Mouse (Mus musculus): ENCODE data around the gene Stat3. TPM values are rescaled to one million over a fixed set of nuclear protein-coding genes. Genes with fewer than 3 reads are reported as not detected.

Stat3 gene
- polyA plus RNA-seq, 1 experiment: 0.96 TPM

DNA sequence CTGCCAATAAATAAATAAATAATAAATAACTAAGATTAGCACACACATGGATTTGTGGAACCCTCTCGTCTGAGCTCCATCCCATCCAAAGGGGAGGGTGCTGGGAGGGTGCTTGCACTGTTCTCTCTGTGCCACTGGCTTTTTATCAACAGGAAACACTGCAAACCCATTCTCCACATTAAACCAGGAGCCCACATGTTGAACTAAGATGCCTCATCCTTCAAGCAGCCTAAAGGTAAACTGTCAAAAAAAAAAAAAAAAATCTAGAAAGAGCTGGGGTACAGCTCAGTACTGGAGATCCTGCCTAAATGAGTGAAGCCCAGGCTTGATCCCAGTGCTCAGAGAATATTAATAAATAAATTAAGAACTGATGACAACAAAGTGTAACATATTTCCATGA lies 33.4 kb downstream of the Stat3 start:
- peaks cover 83% of the 10 kb centered on the region for H3K36me3 ChIP-seq (ENCODE audit: control insufficient read depth)
- no peak overlapping the region for H3K4me3 ChIP-seq (replicated peaks)
- no peaks in the 10 kb centered on the region for H3K27me3 ChIP-seq (ENCODE audit: control insufficient read depth)
- H3K9me3 ChIP-seq (ENCODE audit: control insufficient read depth, low read length): no peaks in the 10 kb centered on the region
- H3K4me1 ChIP-seq (ENCODE audit: control insufficient read depth): peaks cover 18% of the 10 kb centered on the region
- no peak for TF ChIP-seq GATA1 (IDR thresholded peaks at IDR 0.05; ENCODE audit: low read length)
- no peak for TF ChIP-seq TAL1 (IDR thresholded peaks at IDR 0.05; ENCODE audit: low read length)

DNA sequence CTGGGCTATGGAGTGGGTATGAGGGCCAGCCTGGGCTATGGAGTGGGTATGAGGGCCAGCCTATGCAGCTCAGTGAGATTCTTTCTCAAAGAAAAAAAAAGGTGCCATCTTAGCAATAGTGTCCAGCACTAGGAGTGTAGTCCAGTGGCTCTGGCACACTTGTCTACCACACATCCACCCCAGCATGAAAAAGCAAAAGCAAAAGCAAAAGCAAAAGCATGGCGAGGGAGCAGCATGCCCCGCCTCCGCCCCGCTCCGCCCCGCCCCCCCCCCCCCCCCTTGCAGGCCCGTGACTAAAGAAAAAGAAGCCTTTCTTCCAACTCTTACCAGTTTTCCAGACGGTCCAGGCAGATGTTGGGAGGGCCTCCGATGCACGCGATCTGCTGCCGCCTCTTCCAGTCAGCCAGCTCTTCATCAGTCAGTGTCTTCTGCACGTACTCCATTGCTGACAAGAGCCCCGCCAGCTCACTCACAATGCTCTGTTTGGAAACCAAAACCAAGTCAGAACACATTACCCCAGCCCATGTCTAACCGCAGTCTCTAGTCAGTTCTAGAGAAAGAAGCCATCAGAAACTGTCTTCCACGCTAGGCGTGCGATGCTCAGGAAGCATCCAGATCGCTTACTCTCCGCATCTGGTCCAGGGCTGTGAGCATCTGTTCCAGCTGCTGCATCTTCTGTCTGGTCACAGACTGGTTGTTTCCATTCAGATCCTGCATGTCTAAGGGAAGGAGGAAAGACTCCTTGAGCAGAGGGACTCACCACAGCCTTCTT lies 34.6 kb downstream of the Stat3 start:
- Histone ChIP-seq H3K27me3 (ENCODE audit: control insufficient read depth) (no peaks in the 10 kb centered on the region), H3K4me3 (replicated peaks) (no peak overlapping the region), H3K4me1 (ENCODE audit: control insufficient read depth) (peaks cover 18% of the 10 kb centered on the region), H3K36me3 (ENCODE audit: control insufficient read depth) (peaks cover 81% of the 10 kb centered on the region), H3K9me3 (ENCODE audit: control insufficient read depth, low read length) (no peaks in the 10 kb centered on the region)
- TF ChIP-seq TAL1 (IDR thresholded peaks at IDR 0.05; ENCODE audit: low read length) (no peak), GATA1 (IDR thresholded peaks at IDR 0.05; ENCODE audit: low read length) (no peak)

DNA sequence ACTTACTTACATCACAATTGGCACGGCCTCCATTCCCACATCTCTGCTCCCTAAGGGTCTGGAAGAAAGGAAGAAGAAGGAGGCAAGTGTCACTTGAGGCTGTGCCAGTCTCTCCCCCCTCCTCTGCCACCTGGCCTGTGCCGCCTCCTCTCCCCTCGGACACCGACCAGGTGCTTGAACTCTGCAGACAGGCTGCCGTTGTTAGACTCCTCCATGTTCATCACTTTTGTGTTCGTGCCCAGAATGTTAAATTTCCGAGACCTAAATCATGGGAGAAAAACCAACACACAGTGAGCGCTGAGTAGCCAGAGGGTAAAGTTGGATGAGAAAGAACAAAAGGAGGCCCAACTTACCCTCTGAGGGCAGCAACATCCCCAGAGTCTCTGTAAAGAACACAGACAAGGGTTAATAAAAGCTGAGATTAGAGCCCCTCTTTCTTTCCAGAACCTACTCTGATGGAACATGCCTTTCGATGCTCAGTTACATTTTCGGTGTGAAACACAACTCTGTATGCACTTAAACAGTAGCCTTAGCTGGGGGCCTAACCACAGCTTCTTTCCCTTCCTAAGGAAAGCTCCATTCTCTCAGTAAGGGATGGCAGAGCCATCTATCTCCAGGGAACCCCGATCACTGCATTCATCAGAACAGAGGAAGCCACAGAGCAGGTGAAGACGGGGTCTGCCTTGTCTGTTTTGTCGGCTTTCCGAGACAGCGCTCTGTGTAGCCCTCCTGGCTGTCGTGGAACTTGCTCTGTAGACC lies 40.7 kb downstream of the Stat3 start:
- Histone ChIP-seq H3K4me3 (replicated peaks) (no peak overlapping the region), H3K4me1 (ENCODE audit: control insufficient read depth) (peaks cover 11% of the 10 kb centered on the region), H3K9me3 (ENCODE audit: control insufficient read depth, low read length) (no peaks in the 10 kb centered on the region), H3K36me3 (ENCODE audit: control insufficient read depth) (peaks cover 81% of the 10 kb centered on the region), H3K27me3 (ENCODE audit: control insufficient read depth) (no peaks in the 10 kb centered on the region)
- TF ChIP-seq GATA1 (IDR thresholded peaks at IDR 0.05; ENCODE audit: low read length) (no peak), TAL1 (IDR thresholded peaks at IDR 0.05; ENCODE audit: low read length) (no peak)

DNA sequence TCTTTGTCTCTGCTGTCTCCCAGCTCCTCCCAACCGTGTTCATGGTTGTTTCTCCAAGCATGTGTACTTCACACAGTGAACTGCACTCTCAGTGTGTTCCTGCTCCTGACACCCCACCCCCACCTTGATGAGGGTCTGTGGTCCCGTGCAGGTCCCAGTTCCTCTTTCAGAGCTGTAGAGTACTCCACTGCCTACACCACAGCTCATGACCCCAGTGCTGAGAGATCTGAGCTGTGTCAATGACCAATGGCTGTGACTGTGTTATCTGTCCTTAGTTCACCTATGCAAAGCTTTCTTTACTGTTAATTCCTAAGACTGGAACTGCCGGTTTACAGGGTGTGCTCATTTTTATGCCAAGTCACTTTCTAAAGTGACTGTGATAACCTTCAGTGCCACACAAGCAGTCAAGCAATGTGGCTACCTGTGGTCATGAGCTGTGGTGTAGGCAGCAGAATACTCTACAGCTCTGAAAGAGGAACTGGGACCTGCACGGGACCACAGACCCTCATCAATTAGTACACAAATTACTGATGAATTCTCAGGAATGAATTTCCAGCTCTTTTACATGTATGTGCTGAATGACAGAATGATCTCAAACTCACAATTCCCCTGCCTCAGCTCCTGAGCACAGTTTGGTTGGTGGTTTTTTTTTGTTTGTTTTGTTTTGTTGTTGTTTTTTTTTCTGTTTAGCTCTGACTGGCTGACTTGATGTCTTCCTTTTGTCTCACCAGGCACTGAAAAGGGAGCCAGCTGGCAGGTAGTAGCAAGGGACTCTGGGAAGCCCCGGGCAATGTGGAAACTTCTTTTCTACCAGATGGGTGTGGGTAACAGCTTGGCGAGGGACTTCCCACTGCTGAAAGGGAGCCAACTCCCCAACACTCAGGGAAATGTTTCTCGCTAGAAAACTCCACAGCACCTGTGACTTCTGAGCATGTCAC lies 41.8 kb downstream of the Stat3 start:
- Histone ChIP-seq H3K4me3 (replicated peaks) (no peak overlapping the region), H3K9me3 (ENCODE audit: control insufficient read depth, low read length) (no peaks in the 10 kb centered on the region), H3K27me3 (ENCODE audit: control insufficient read depth) (no peaks in the 10 kb centered on the region), H3K4me1 (ENCODE audit: control insufficient read depth) (peaks cover 21% of the 10 kb centered on the region), H3K36me3 (ENCODE audit: control insufficient read depth) (peaks cover 82% of the 10 kb centered on the region)
- TF ChIP-seq GATA1 (IDR thresholded peaks at IDR 0.05; ENCODE audit: low read length) (no peak), TAL1 (IDR thresholded peaks at IDR 0.05; ENCODE audit: low read length) (no peak)

- Histone ChIP-seq H3K4me3 (replicated peaks) (no peak overlapping the region), H3K4me1 (ENCODE audit: control insufficient read depth) (peaks cover 36% of the 10 kb centered on the region), H3K9me3 (ENCODE audit: control insufficient read depth, low read length) (no peaks in the 10 kb centered on the region), H3K27me3 (ENCODE audit: control insufficient read depth) (no peaks in the 10 kb centered on the region), H3K36me3 (ENCODE audit: control insufficient read depth) (peaks cover 75% of the 10 kb centered on the region)
- TF ChIP-seq GATA1 (IDR thresholded peaks at IDR 0.05; ENCODE audit: low read length) (no peak), TAL1 (IDR thresholded peaks at IDR 0.05; ENCODE audit: low read length) (no peak)
Observed at GRCm38 (mm10) chr11:100896078-100896477, 43.3 kb downstream of the Stat3 start.

DNA sequence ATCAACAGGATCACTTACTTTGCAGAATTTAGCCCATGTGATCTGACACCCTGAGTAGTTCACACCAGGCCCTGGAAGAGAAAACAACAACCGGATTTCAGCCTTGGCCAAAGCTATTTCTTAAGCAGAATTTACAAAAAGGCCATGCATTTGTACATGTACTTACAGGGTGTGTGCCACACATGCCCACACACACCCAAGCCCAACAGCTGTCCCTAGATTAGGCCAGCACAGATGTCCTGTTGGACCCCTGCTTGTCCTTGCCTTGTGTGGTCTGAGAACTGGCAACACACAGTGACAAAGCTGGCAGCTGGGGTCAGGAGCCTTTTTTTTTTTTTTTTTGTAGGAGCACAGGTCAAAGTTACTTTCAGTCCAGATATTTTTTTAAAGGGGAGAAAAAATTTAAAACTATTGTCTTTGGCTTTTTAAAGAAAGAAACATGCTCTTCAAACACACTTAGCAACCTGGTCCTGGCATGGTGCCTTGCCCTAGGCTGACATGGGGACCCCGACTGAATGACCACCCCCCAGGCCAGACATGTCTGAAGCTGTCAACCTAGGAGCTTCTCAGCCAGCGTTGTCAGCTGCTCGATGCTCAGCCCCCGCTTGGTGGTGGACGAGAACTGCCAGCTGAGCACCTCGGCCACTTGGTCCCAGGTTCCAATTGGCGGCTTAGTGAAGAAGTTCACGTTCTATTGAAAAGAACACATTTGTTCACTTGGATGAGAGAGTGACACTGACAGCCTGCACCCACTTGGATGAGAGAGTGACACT lies 45.0 kb downstream of the Stat3 start:
- H3K4me3 ChIP-seq (replicated peaks): no peak overlapping the region
- TF ChIP-seq TAL1 (IDR thresholded peaks at IDR 0.05; ENCODE audit: low read length): no peak
- peaks cover 81% of the 10 kb centered on the region for H3K36me3 ChIP-seq (ENCODE audit: control insufficient read depth)
- no peaks in the 10 kb centered on the region for H3K27me3 ChIP-seq (ENCODE audit: control insufficient read depth)
- no peaks in the 10 kb centered on the region for H3K9me3 ChIP-seq (ENCODE audit: control insufficient read depth, low read length)
- H3K4me1 ChIP-seq (ENCODE audit: control insufficient read depth): peaks cover 53% of the 10 kb centered on the region

GRCm38 (mm10) chr11:100893482-100893881 lies 45.9 kb downstream of the Stat3 start:
- Histone ChIP-seq H3K4me1 (ENCODE audit: control insufficient read depth) (peaks cover 61% of the 10 kb centered on the region), H3K9me3 (ENCODE audit: control insufficient read depth, low read length) (no peaks in the 10 kb centered on the region), H3K4me3 (replicated peaks) (peak overlapping the region; percentile 15), H3K27me3 (ENCODE audit: control insufficient read depth) (no peaks in the 10 kb centered on the region), H3K36me3 (ENCODE audit: control insufficient read depth) (peaks cover 81% of the 10 kb centered on the region)
- TF ChIP-seq GATA1 (IDR thresholded peaks at IDR 0.05; ENCODE audit: low read length) (no peak), TAL1 (IDR thresholded peaks at IDR 0.05; ENCODE audit: low read length) (no peak)

- Histone ChIP-seq H3K27me3 (ENCODE audit: control insufficient read depth) (no peaks in the 10 kb centered on the region), H3K36me3 (ENCODE audit: control insufficient read depth) (peaks cover 81% of the 10 kb centered on the region), H3K9me3 (ENCODE audit: control insufficient read depth, low read length) (no peaks in the 10 kb centered on the region), H3K4me1 (ENCODE audit: control insufficient read depth) (peaks cover 71% of the 10 kb centered on the region), H3K4me3 (replicated peaks) (no peak overlapping the region)
- TF ChIP-seq TAL1 (IDR thresholded peaks at IDR 0.05; ENCODE audit: low read length) (no peak), GATA1 (IDR thresholded peaks at IDR 0.05; ENCODE audit: low read length) (no peak)
Observed at GRCm38 (mm10) chr11:100892435-100892834, 46.9 kb downstream of the Stat3 start.

Measured in erythroblast, embryonic 14.5 days (primary cell).